Mouse (Mus musculus): ENCODE measurements at regions not wholly inside any gene's neighbourhood (a gene's known extent, or its start where the extent isn't known, plus 50 kb on each side); places are given as distances from the start of the nearest gene placed in this dataset.

- TF ChIP-seq CTCF (IDR thresholded peaks at IDR 0.05; ENCODE audit: extremely low read depth, insufficient read depth, low read length) (no peak), POLR2A (IDR thresholded peaks at IDR 0.05; ENCODE audit: extremely low read depth, insufficient read depth, low read length) (no peak)
Measured at GRCm38 (mm10) chr6:84318774-84319173, 274.9 kb downstream of the Cyp26b1 start.
